Mouse (Mus musculus) right cerebral cortex, postnatal 4 days (tissue): ENCODE measurements around the gene Erich2.

Experiments
- DNase-seq: peaks from one replicate; pipeline ENCODE4 v3.0.0-alpha.2; 2022

Erich2 gene

DNA sequence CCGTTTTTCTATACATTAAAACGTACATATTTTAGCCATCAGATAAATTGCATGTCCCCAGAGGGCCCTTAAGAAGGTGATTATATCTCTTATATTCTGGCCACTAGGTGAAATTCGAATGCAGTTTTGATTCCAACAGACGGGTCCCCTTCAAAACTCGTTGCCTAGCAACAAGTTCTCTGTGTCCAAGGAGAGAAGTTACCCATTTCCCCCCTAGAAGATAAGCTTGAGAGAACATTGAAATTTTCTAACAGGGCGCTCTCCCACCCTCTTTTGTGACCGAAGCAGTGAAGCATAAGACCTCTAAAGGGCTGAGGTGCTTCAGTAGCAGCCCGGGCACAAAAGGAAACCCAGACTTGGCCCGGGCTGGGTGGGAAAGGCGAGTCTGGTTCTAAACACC is at the start of gene Erich2:
TSS of gene Erich2 (plus strand) at position 324 of the 400 bp plus-strand sequence.
- no peak for DNase-seq

DNA sequence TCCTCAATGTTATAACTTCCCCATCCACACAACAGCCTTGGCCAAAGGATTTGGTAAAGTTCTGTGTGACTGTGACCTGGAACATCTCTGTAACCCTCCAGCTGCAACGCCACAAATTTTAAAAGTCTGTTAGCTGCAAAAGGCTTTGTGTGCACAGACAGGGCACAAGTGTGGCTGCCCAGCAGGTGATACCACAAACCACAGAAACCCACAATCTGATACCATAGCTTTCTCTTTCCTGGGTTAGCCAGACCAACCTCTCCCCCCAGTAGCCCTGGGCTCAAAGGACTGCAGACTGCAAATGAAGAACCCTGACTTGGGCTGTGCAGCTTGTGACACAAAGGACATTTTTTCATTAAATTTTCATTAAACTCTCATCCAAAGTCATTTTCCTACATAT is 45.0 kb upstream of the Erich2 start:
- no peak for DNase-seq

DNA sequence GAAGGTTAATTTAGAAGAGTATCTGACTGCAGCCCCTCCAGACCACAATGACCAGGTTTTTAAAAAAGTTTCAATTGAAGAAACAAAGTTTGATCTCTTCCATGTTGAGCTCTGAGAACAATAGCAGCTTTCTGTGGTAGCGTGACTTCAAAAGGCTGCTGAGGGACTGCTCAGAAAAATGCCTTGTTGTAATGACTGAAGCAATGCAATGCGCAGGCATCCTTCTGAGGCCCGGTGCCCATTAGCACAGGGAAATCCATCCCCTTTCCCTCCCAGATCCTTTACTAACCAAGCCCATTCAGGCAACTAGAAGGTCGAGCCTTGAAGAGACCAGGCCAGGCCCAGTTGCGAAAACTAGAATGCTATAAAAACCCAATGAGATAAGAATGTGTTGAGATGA is 37.5 kb upstream of the Erich2 start:
- DNase-seq, result no peak

DNA sequence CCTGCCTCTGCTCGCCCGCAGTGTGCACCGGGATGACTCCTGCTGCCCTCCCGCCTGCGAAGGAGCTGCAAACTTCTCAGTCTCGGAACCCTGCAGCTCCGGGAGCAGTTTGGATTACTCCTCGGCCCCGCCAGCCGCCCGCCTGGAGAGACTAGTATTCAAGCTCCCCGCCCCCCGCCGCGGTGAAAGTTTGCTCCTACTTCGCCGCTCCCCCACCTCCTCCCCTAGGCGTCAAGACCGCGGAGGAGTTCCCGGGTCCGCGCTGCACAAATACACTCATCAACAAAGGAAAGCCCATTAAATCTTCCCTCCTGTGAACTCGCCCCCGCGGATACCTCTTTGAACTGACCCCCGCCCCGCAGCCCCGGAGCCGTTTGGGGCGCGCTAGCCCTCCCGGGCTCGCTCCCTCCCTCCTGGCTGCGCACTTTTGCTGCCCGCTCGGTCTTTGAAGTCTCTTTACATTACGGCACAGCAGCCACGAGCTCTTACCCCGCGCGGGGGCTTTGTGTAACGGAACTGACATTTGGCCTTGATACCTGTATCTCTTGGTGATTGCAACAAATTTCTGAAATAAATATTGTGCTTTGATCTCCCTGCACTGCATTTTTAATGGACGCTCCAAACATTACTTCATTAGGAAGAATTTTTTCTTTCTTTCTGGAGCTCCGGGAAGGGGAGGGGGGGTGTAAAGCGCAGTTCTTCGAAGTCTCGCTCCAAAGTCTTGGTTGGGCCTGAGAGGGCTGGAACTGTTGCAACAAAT is 36.6 kb upstream of the Erich2 start:
- peak; percentile 21 for DNase-seq

DNA sequence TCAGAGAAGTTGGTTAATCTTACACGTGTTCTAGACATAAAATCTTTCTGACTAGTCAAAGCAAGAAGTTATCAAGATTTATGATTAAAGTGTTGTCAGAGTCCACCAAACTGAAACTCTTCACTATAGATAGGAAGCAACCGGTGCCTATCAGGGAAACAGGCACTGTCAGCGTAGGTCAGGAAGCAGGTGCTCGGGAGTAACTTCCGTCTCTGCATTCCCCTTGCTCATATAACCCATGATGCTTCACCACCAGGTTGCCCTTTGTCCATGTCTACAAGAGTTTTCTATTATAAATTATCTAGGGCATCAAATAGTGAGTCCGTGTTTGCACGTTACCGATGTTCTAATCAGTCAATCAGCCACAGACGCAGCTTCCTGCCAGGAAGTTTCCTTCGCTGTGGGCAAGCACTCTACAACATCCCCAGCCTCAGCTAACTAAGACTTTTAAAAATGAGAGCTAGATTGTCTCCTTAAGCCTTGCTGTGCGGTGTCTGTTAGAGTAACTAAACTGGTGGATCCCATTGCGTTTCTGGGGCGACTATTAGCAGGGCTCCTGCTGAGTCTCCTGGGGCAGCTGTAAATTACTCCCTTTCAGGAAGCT is 10.8 kb upstream of the Erich2 start:
- no peak for DNase-seq

DNA sequence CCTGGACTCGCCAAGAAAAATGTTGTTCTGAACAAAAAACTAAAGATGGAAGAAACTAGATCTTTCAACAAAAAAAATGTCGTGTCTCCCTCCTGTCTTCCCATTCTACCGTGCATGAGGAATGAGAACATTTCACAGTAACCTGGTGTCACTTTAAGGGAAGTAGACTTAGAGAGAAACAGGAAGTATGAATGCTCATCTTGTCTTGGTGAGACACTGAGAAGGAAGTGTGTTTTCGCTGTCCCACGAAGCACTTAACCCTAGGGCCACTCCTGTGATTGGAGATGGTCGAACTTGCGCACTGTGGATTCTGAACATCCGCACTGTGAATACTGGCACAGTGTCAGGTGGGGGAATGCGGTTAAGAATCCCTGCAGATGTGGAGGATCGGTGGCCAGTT is 5.2 kb upstream of the Erich2 start:
- DNase-seq, result no peak

DNA sequence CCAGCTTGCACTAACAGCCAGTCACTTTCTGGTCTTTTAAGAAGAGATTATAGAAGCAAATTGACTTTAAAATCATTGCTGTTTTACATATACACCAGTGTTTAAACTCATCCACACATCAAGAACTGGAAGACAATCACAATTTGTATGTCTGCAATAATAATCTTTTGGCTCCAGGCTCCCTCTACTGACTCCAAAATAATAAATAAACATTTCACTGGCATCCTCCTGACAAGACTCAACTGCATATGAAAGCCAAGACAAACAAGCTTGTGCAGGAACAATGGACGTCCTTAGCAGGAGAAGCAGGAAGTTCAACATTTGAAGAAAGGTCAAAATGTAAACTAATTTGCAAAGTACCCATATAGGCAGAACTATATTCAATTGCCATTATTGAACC is 3.4 kb upstream of the Erich2 start:
- DNase-seq, result no peak

DNA sequence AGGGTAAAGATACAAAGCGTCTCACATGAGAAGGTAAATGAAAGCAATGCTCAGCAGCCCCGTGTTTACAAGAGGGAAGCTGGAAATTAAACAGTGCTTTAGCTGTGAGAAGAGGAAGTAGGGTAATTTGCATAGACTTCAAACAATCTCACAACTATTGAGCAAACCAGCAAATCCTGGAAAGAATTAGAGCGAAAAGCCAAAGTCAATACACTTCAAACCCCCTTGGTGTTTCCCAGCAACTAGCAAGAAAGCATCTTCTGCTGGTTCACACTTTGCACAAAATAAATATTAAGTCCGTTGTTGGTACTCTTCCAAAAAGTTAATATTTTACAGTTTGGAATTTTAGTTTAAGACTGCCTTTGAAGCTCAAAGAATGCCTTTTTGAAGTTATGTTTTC is 2.7 kb upstream of the Erich2 start:
- DNase-seq, result no peak

DNA sequence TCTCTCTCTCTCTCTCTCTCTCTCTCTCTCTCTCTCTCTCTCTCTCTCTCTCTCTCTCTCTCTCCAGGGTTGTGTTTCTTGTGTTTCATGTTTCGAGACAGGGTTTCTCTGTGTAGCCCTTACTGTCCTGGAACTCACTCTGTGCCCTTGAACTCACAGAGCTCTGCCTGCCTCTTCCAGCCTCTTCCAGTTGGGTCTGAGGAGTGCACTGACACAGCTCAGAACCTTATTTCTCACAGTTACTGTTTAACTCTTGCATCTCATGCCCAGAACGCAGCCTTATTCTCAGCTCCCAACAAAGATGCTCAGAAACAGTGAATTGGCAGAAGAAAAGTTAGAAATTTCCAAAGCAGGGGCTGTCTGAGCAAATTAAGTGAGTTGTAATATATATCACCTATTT is 2.2 kb upstream of the Erich2 start:
- DNase-seq, result no peak

DNA sequence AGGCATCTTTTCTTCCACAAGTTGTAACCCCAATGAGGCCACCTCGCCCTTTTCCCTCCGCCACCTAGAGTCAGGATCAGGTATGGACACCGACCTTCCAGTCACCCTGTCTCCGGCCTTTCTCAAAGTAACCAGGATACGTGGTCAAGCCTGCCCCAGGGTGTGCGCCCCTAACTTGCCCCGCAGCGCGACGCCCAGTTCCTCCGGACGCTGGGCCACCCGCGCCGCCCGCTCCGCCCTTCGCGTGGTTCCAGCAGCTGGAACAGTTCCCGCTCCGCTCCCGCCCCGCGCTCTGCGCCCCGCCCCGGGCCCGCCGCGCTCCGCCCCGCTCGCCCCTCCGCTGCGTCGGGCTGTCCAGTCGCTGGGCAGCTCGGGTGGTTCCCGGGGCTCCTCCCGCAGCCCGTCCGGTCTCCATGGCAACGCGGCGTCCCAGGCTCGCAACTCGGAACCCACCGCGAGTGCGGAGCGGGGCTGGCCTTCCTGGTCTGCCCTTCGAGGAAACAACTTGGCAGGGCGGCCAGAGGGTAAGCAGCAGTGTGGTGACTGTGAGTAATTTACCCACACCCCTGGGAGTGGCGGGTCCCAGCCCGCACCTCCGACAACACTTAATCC is 508 bp downstream of the Erich2 start:
- DNase-seq, result peak; percentile 77

DNA sequence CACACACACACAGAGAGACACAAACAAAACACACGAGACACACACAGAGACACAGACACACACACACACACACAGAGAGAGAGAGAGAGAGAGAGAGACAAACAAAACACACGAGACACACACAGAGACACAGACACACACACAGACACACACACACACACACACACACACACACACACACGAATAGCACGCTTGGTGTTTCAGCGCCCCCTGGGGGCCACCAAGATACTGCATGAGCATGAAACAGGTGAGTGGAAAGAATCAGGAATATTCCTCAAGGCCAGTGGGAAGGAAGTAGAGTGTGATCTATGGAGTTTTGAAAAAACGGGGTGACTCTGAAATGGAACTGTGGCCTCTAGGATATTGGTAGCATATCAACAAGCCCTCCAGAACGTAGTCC is 29.7 kb downstream of the Erich2 start:
- peak; percentile 66 for DNase-seq

DNA sequence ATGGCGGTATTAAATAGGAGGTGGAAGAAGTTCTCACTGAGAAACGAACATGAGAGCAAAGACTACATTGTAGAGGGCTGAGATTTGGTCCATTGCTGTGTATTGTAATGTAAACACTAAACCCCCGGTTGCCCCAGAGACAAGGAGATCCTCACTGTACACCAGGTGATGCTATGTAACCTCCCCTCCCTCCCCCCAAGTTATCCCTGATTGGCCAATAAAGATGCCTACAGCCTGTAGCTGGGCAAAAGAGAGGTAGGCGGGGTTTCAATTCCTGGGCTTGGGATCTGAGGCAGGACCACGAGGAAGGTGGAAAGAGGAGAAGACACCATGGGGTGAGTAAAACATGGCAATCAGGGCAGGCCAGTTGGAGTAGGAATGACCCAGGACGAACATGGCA is 42.1 kb downstream of the Erich2 start:
- DNase-seq, result no peak

DNA sequence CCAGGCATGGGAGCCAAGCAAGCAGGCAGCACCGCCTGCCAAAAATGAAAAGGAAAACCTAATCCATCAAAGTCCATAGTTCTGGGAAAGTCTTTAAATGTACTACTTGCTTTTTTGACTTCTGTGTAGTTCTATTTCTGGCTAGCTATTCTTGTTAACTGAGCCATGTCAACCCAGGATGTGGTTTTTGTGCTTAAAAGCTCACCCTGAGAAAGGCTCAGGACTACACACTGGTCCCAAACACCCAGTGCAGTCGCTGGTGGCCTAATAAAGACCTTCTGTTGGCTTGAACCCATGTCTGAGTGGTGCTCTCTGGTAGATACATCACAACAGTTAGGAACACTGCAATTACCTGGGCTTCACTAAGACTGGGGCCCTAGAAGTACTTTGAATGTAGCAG is 42.8 kb downstream of the Erich2 start:
- DNase-seq, result no peak

DNA sequence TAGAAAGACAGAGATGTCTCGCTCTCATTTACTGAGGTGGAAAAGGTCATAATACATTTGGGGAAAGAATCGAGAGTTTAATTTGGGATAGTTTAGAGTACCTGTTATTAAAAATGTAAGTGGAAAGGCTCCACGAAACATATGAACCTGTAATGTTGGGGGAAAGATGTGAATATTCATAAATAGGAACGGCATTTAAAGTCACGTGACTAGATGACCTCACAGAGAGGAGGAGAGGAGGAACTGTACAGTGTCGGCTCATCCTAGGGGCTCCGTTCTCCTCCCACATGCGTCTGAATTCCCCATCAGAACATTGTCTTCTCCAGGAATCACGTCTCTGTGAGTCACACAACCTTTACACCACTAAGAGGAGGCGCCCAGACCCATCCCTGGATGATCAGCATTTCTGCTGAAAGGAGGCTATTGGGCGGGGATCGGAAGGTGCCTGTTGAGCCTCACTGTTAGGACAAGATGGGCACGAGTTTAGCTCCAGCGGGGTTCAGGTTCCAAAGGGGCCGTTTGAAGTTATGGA is 43.5 kb downstream of the Erich2 start:
- DNase-seq, result no peak

DNA sequence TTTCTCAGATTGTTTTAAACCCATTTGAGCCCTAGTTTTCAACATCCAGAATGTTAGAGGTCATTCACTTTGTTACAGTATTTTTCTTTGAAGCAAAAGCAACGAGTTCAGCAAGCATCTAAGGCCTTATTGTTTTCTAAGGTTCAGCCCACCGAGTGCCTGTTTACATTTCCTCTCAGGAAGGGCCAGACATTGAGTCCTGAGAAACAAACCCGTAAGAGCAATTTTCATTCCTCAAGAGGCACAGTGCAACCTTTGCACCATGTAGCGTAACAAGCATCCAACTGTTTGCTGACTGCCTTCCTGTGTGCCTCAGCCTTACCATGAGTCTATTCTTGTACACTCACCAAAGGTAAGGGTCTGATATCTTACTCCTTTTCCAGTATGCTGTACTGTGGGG is 44.2 kb downstream of the Erich2 start, which contains the start of gene Gad1:
TSS of gene Gad1 (plus strand) at position 301 of the 400 bp plus-strand sequence.
- no peak for DNase-seq

DNA sequence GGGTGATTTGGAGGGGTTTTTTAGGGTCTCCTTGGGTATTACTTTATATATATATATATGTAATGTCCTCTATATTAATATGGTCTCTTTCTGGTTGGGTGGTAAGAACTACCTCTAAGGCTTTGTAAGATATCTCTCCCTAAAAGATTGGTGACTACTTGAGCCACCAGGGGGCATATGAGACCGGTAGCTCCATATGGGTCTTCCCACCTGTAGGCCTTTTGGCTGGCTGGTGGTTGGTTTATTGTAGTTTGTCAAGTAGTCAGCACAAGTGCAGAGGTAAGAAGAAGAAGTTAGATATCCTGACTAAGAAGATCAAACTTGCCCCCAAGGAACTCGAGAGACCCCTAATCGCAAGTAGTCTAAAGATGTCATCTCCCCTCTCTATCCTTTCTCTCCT is 45.2 kb downstream of the Erich2 start:
- DNase-seq, result no peak

DNA sequence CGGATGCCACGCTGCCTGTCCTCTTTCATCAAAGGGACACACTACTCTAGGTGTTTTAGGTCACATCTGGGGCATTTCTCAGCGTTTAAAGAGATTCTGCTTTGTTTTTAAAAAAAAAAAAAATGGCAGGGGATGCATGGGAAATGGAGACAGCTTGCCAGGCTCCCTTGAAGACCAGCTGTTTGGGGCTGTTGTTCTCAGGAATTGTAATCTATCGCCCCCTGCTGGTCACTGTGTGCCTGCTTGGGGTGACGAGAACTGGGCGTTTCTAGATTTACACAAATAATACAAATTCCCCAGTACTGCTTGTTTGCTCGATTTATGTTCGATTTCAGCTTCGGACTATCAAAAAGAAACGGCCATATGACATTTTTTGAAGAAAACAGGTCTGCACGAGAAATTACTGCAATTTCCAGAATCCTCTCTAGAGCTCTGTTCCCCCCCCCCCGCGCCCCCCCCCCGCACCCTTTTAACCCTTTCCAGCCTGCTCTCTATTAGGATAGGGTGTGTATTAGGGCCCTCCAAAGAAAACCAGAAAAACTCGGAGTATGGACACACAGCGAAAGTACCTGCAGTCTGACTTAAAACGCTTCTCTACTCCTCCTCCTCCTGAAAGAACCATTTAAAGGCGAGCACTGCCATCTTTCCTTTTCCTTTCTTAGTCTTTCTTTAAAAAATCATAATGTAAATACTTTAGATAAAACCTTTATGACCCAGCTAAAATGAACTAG is 49.7 kb downstream of the Erich2 start:
- DNase-seq, result peak; percentile 91

DNA sequence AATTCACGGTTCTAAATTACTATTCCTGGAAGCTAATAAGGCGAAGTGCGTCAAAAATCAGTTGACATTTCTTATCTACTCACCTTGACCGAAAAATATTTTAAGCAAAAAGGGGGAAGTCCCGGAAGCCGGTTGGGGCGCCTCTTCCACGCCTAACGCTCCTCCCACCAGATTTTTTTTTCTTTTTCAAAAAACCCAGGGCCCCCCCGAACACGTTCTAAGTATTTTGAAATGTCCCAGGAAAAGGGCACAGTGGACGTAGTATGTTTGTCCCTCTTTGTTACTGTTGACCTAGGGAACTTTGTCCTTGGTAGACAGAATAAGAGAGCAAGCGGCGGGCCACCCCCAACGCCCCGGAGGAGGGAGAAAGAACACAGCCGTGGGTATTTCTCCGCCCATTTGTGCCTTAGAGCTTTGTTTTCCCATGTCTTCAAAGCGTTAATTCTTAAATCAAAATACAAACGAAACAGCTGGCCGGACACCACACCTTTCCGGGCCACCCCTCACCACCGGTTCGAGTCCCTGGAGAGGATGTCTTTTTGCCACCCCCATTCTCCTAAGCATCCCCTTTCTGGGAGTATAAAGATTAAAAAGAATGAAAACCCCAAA is 50.3 kb downstream of the Erich2 start:
- DNase-seq, result peak; percentile 12

DNA sequence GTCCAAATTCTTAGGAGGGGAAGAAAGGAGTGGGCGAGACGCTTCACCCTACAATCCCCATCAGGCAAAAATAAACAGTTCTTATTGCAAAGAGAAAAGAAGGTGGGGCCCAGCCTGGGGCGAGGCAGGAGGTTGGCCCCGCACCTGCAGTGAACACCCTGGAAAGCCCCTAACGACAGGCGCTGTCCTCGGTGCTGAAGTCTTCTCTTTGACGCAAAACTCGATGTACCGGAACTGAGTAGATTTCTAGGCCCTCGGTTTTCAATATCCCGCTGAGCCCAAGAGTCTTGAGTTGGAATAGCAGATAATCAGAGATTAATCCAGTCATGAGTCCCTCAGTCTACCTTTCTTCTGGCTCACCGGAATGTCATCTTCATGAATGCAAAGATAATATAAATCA is 50.9 kb downstream of the Erich2 start:
- DNase-seq, result peak; percentile 25

DNA sequence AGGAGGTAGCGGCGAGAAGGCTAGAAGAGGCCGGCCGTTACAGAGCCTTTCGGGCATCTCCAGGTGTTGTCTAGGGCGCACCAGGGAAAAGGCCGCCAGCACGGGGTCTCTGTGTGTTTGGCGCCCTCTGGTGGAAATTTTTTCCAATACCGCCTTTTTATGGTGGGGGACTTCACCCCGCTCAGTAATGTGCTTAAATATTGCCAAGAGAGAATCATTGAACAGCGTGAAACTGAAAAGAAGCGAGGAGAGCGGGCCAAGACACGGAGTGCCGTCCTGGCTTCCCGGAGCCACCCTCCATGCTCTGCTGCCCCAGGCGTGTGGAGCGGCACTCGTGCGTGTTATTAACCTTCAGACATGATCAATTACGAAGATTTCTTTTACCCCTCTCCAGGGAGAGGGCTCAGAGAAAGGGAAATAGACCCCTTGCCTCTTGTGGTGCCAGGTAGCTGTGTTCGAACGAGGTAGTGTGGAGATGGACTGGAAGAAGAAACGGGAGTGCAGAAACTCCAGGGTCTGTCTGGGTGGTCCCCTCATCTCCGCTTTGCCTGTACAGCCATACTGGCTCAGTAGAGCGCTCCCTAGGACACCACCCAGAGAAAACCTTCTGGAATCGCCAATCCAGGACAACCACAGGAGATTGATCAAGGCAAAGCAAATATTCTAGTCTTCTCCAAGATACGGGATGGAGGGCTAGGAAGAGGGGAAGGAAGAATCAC is 52.6 kb downstream of the Erich2 start:
- peak; percentile 73 for DNase-seq

DNA sequence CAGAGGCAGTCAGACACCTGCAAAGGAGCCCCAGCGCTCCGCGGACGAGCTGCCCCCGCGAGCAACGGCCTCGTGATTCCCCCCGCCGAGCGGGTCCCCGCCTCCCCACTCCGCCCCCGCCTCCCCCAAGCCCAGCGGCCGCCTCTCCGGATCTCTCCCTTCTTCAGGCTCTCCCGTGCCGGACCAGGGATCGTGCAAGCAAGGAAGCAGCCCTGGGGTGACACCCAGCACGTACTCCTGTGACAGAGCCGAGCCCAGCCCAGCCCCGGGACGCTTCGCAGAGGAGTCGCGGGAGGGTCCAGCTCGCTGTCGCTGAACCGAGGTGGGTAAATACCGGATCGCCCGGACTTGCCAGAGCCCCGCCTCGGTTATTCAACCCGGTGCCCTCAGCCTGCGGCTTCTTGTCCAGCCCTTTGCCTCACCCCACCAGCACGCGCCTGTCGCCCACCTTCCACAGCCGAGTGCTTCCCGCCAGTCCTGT is 53.4 kb downstream of the Erich2 start:
- peak; percentile 58 for DNase-seq

DNA sequence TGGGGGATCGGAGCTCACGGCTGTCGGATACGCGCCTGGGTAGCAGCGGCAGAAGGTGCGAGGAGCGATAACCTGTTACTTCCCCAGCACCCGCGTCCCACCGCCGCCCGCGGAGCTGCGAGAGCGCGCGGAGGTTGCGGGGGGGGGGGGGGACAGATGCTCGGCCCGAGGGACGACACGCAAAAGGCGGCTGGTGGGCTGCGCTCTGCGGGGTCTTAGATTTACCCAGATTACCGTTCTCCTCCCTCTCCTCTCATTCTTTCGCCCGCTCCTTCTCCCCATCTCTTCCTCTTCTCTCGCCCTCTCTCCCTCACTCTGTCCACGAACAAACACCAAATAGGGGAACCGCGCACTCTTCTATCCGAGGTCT is 54.0 kb downstream of the Erich2 start:
- no peak for DNase-seq
